In the genomic region with DNA sequence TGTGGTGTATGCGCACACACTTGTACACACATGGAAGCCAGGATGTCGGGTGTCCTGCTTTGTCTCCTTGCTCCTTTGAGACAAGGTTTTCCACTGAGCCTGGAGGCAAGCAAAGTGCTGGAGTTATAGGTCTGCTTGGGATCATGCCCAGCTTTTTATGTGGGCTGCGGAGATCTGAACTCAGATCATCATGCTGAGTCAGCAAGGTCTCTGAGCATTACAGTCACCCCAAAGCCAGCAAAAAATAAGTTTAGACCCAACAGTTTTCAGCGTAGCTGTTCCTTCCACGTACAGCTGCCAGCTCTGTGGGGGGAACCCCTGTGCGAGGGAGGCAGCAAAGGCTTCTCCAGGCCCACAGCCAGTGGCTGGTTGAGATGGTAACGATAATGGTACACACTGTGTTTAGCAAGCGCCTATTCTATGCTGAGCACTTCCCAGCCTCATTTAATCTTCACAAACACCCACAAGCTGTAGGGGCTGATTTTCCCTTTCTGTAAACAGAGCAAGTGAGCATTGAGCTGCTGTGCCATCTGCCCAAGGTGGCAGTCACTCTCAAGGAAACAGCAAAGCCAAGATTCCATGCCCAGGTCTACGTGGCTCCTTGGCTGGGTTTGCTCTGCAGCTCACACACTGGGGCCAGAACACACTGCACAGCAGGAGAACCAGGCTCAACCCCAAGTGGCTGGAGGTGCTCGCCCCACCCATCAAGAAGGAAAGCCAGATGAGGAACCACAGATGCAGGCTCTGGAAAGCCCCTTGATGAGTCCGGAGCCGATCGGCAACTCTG, we compare ENCODE assay signal across 11 mouse cellular contexts. TPM values are rescaled to one million over a fixed set of nuclear protein-coding genes. Genes with fewer than 3 reads are reported as not detected.
DNase-seq lines count a peak whose midpoint lies in the region; ATAC-seq lines count a peak whose summit lies in the region.
"Had no signal": no experiment of that assay in that cellular context is flagged by ENCODE, and none has a peak within 500 bp of the region (broad histone marks: within the 10 kb centered on the region; RNA-seq: fewer than 3 reads in every experiment).

No protein-coding gene starts in this region.

- WGBS in forebrain, embryonic 12.5 days = 85% methylated on average over 13 of the region's 13 CpGs
- WGBS in forebrain, embryonic 10.5 days = 93% methylated on average over 13 of the region's 13 CpGs
- WGBS in limb, embryonic 15.5 days = 73% methylated on average over 13 of the region's 13 CpGs
- WGBS in liver, embryonic 11.5 days = 86% methylated on average over 13 of the region's 13 CpGs

- H3K27ac ChIP-seq in forebrain, embryonic 12.5 days = peak overlapping the region; percentile 91
- H3K27ac ChIP-seq in forebrain, embryonic 10.5 days = no peak overlapping the region
- peak overlapping the region; percentile 5; the same call in 1 of the 2 replicates for H3K27ac ChIP-seq in limb, embryonic 15.5 days
- H3K27ac ChIP-seq in liver, embryonic 11.5 days (ENCODE audit: low read depth, low read length) = no peak overlapping the region
- H3K27ac ChIP-seq: macrophage had no signal

- no peak overlapping the region for H3K4me3 ChIP-seq in forebrain, embryonic 12.5 days (replicated peaks)
- no peak overlapping the region for H3K4me3 ChIP-seq in forebrain, embryonic 10.5 days
- no peak overlapping the region for H3K4me3 ChIP-seq in limb, embryonic 15.5 days
- H3K4me3 ChIP-seq in liver, embryonic 11.5 days (ENCODE audit: low read depth, low read length) = no peak overlapping the region

- H3K36me3 ChIP-seq in forebrain, embryonic 12.5 days (replicated peaks) = peaks cover 71% of the 10 kb centered on the region
- peaks cover 100% of the 10 kb centered on the region for H3K36me3 ChIP-seq in forebrain, embryonic 10.5 days (replicated peaks)
- H3K36me3 ChIP-seq in limb, embryonic 15.5 days = peaks cover 67% of the 10 kb centered on the region
- peaks cover 25% of the 10 kb centered on the region for H3K36me3 ChIP-seq in liver, embryonic 11.5 days (ENCODE audit: control insufficient read depth, insufficient read depth, low read length)

- ATAC-seq in forebrain, embryonic 12.5 days (ENCODE audit: low FRiP score) = no peak
- ATAC-seq in hematopoietic stem cell, adult 5-6 weeks (replicated peaks in 1 of 2; ENCODE audit: insufficient read depth in 1 of 2, low FRiP score in 2 of 2, low TSS enrichment in 1 of 2, low read depth in 1 of 2, poor library complexity in 2 of 2, severe bottlenecking in 2 of 2) = 0 out of 4 replicates have a peak, but pooled peaks have one; percentile 12 to 19
- ATAC-seq in limb, embryonic 15.5 days (ENCODE audit: insufficient number of reproducible peaks, low FRiP score, low TSS enrichment, low read depth) = no peak
- ATAC-seq in liver, embryonic 11.5 days (replicated peaks; ENCODE audit: low FRiP score) = no peak

- H3K4me1 ChIP-seq in forebrain, embryonic 12.5 days = peaks cover 33% of the 10 kb centered on the region
- H3K4me1 ChIP-seq in forebrain, embryonic 10.5 days = peaks cover 10% of the 10 kb centered on the region
- peaks cover 28% of the 10 kb centered on the region for H3K4me1 ChIP-seq in limb, embryonic 15.5 days
- H3K4me1 ChIP-seq in liver, embryonic 11.5 days (replicated peaks; ENCODE audit: control insufficient read depth, insufficient read depth, low read length) = no peaks in the 10 kb centered on the region

- no peak for DNase-seq in forebrain, embryonic 10.5 days (ENCODE audit: extremely low spot score, low spot score)
- DNase-seq in brain, adult 2 months (ENCODE audit: low read depth, low spot score) = peak; percentile 93
- no peak for DNase-seq in liver, embryonic 11.5 days (ENCODE audit: low spot score)
- no peak for DNase-seq in kidney, postnatal 4 days
- no peak for DNase-seq in ovary, postnatal 36 days (ENCODE audit: low spot score)
- DNase-seq: kidney, adult 8-10 months had no signal

- no peaks in the 10 kb centered on the region for H3K9me3 ChIP-seq in forebrain, embryonic 12.5 days
- H3K9me3 ChIP-seq in forebrain, embryonic 10.5 days = no peaks in the 10 kb centered on the region
- no peaks in the 10 kb centered on the region for H3K9me3 ChIP-seq in limb, embryonic 15.5 days
- H3K9me3 ChIP-seq in liver, embryonic 11.5 days (ENCODE audit: control insufficient read depth, low read length) = no peaks in the 10 kb centered on the region

- H3K4me2 ChIP-seq in forebrain, embryonic 12.5 days = no peak overlapping the region
- H3K4me2 ChIP-seq in limb, embryonic 15.5 days = no peak overlapping the region
- H3K4me2 ChIP-seq in liver, embryonic 11.5 days = no peak overlapping the region

- no peaks in the 10 kb centered on the region for H3K27me3 ChIP-seq in forebrain, embryonic 12.5 days
- H3K27me3 ChIP-seq in forebrain, embryonic 10.5 days (ENCODE audit: poor library complexity, severe bottlenecking) = no peaks in the 10 kb centered on the region
- no peaks in the 10 kb centered on the region for H3K27me3 ChIP-seq in limb, embryonic 15.5 days
- H3K27me3 ChIP-seq in liver, embryonic 11.5 days (replicated peaks; ENCODE audit: control insufficient read depth, insufficient read depth, low read length) = no peaks in the 10 kb centered on the region

- no peak overlapping the region for H3K9ac ChIP-seq in forebrain, embryonic 12.5 days
- H3K9ac ChIP-seq in limb, embryonic 15.5 days = no peak overlapping the region
- H3K9ac ChIP-seq in liver, embryonic 11.5 days (ENCODE audit: low read depth, low read length) = no peak overlapping the region

RNA-seq across cellular contexts. Expression of a gene that starts 30.5 kb away (rescaled TPM):
- polyA plus RNA-seq in forebrain, embryonic 12.5 days (2016; fragmentation: Nextera tagmentation; extraction: Ambion mirVana) = 6.0 and 7.4 TPM in 2 replicates
- 3.5 and 4.0 TPM in 2 replicates for polyA plus RNA-seq in forebrain, embryonic 10.5 days (2016; fragmentation: Nextera tagmentation; extraction: Ambion mirVana)
- 7.4 and 10.0 TPM in 2 replicates for total RNA-seq in hematopoietic stem cell, adult 5-6 weeks (2017)
- polyA plus RNA-seq in limb, embryonic 15.5 days (2015; fragmentation: Nextera tagmentation; extraction: Ambion mirVana) = 2.3 and 2.9 TPM in 2 replicates
- 4.0 and 5.3 TPM in 2 replicates for polyA plus RNA-seq in liver, embryonic 11.5 days (2014; fragmentation: Nextera tagmentation; extraction: Ambion mirVana)

RNA-seq across cellular contexts. Expression of a gene that starts 38.3 kb away (rescaled TPM):
- not detected in 2 replicates for polyA plus RNA-seq in forebrain, embryonic 12.5 days (2016; fragmentation: Nextera tagmentation; extraction: Ambion mirVana)
- not detected in 2 replicates for polyA plus RNA-seq in forebrain, embryonic 10.5 days (2016; fragmentation: Nextera tagmentation; extraction: Ambion mirVana)
- not detected in 2 replicates for total RNA-seq in hematopoietic stem cell, adult 5-6 weeks (2017)
- polyA plus RNA-seq in limb, embryonic 15.5 days (2015; fragmentation: Nextera tagmentation; extraction: Ambion mirVana) = not detected in 2 replicates
- polyA plus RNA-seq in liver, embryonic 11.5 days (2014; fragmentation: Nextera tagmentation; extraction: Ambion mirVana) = not detected in 2 replicates
- total RNA-seq: adrenal gland, adult 18-20 months had no signal
- polyA plus RNA-seq: macrophage had no signal

RNA-seq across cellular contexts. Expression of a gene that starts 41.6 kb away (rescaled TPM):
- 53.4 and 53.7 TPM in 2 replicates for polyA plus RNA-seq in forebrain, embryonic 12.5 days (2016; fragmentation: Nextera tagmentation; extraction: Ambion mirVana)
- polyA plus RNA-seq in forebrain, embryonic 10.5 days (2016; fragmentation: Nextera tagmentation; extraction: Ambion mirVana) = 58.0 and 59.1 TPM in 2 replicates
- 38.5 and 53.8 TPM in 2 replicates for total RNA-seq in hematopoietic stem cell, adult 5-6 weeks (2017)
- 29.5 and 31.6 TPM in 2 replicates for polyA plus RNA-seq in limb, embryonic 15.5 days (2015; fragmentation: Nextera tagmentation; extraction: Ambion mirVana)
- polyA plus RNA-seq in liver, embryonic 11.5 days (2014; fragmentation: Nextera tagmentation; extraction: Ambion mirVana) = 45.0 and 45.7 TPM in 2 replicates

RNA-seq across cellular contexts. Expression of a gene that starts 56.7 kb away (rescaled TPM):
- polyA plus RNA-seq in forebrain, embryonic 12.5 days (2016; fragmentation: Nextera tagmentation; extraction: Ambion mirVana) = 50.5 and 54.0 TPM in 2 replicates
- 44.6 and 46.4 TPM in 2 replicates for polyA plus RNA-seq in forebrain, embryonic 10.5 days (2016; fragmentation: Nextera tagmentation; extraction: Ambion mirVana)
- total RNA-seq in hematopoietic stem cell, adult 5-6 weeks (2017) = 33.1 and 35.7 TPM in 2 replicates
- polyA plus RNA-seq in limb, embryonic 15.5 days (2015; fragmentation: Nextera tagmentation; extraction: Ambion mirVana) = 52.2 and 54.0 TPM in 2 replicates
- 58.9 and 68.3 TPM in 2 replicates for polyA plus RNA-seq in liver, embryonic 11.5 days (2014; fragmentation: Nextera tagmentation; extraction: Ambion mirVana)

Comparison
In these comparisons a context has a peak if more than half of its experiments do, and no peak if none do; other contexts are left out.
1. H3K27ac ChIP-seq: peak in forebrain, embryonic 12.5 days (single experiment) and limb, embryonic 15.5 days (single experiment); none in forebrain, embryonic 10.5 days (single experiment) and liver, embryonic 11.5 days (single experiment).
2. ATAC-seq: peak in hematopoietic stem cell, adult 5-6 weeks (2 of 2); none in forebrain, embryonic 12.5 days (single experiment), limb, embryonic 15.5 days (single experiment) and liver, embryonic 11.5 days (single experiment).